Mouse (Mus musculus) liver, postnatal 0 days (tissue): ENCODE data around the gene Prkcb.

ENCODE experiments used
- CTCF ChIP-seq: sonication (generic); IDR thresholded peaks from 2 replicates; pipeline ENCODE4 v1.5.1; 2016; ENCODE audit warnings: antibody characterized with exemption, low read depth
- EP300 ChIP-seq: IDR thresholded peaks from 2 replicates; pipeline ENCODE4 v1.6.1; 2016; ENCODE audit warnings: antibody characterized with exemption, low read depth, mild to moderate bottlenecking

DNA sequence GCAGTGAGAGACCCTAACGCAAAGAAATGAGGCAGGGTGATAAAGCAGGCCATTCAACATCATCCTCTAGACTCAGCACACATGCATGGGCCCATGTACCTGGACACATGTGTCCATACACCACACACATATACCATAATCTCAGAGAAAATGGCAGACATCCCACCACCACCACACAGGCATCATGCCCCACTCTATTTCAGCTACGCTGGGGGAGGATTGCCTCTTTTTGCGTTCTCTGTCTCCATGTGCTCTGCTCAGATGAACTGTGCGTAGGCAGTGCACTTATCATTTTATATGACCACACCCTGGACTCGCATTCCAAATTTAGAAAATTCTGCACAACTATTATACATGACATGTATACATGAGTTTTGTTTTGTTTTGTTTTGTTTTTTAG lies 286.5 kb downstream of the Prkcb start:
- TF ChIP-seq CTCF, result no peak
- TF ChIP-seq EP300, result no peak
